Mouse (Mus musculus): ENCODE data around the gene Slc38a3. TPM values are rescaled to one million over a fixed set of nuclear protein-coding genes. Genes with fewer than 3 reads are reported as not detected.
A peak's percentile ranks its signal among the peaks of the same experiment; 100 is the strongest.

The Slc38a3 gene
- polyA plus RNA-seq, 1 experiment from 2014 or later, result 2.9 TPM

DNA sequence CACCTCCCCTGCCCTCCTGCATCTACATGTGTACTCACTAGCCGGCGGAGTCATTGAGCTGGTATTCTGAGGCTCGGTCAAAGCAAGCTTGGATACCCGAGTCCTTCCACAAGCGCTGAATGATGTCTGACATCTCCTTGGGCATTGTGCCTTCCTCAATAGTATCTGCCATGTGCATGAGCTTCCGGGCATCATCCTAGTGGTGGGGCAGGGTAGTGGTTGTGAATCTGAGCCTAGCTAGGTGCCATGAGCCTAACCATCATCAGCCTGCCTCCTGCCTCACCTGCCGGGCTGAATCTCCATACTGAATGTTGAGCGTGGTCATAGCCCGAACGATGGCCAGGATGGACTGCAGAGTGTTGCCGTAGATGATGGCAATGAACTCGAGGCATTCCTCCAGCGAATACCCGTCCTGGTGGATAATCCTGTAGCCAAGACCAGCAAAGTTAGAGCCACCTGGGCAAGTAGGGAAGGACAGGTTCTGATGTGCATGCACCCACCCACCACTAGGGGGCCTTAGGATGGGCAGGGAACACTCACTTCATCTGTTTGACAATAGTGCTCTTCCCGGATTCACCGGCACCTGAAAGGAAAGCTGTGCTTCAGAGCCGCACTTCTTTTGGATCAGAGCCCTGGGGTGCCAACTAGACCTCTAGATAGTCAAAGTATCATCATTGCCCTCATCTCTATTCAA, 7.9 kb upstream of the Slc38a3 start:
- Histone ChIP-seq H3K4me1 (replicated peaks) (peaks cover 8% of the 10 kb centered on the region), H3K9me3 (replicated peaks) (no peaks in the 10 kb centered on the region), H3K27ac (ENCODE audit: poor library complexity, severe bottlenecking) (no peak overlapping the region), H3K4me3 (no peak overlapping the region), H3K4me2 (peak overlapping the region; percentile 71; the same call in 1 of the 2 replicates), H3K27me3 (replicated peaks) (peaks cover 65% of the 10 kb centered on the region), H3K9ac (no peak overlapping the region), H3K36me3 (no peaks in the 10 kb centered on the region)
- WGBS, result 19% methylated on average over 17 of the region's 17 CpGs
- ATAC-seq (ENCODE audit: insufficient number of reproducible peaks, low FRiP score), result no peak

DNA sequence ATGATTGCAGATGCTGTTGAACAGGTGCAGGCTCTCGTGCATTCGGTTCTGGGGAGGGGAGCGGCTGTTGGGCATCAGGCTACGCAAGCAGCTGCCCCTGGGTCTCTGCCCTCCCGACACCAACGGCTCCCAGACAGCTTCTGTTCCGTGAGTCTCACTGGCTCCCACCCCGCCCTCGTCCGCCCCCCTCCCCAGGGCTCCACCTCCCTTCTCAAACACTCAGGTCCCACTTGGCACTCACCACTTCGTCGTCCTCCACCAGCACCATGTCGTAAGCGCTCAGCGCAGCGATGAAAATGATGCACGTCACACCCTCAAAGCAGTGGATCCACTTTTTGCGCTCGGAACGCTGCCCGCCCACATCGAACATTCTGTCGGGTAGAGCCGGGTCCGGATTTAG, 7.0 kb upstream of the Slc38a3 start:
- Histone ChIP-seq H3K4me1 (replicated peaks) (peaks cover 8% of the 10 kb centered on the region), H3K4me3 (peak overlapping the region; percentile 37), H3K9ac (peak overlapping the region; percentile 52; the same call in 1 of the 2 replicates), H3K9me3 (replicated peaks) (no peaks in the 10 kb centered on the region), H3K4me2 (peak overlapping the region; percentile 71), H3K36me3 (no peaks in the 10 kb centered on the region), H3K27me3 (replicated peaks) (peaks cover 65% of the 10 kb centered on the region), H3K27ac (ENCODE audit: poor library complexity, severe bottlenecking) (no peak overlapping the region)
- 0 out of 2 replicates have a peak, but pooled peaks have one; percentile 33 for ATAC-seq (ENCODE audit: insufficient number of reproducible peaks, low FRiP score)
- 2% methylated on average over 24 of the region's 25 CpGs for WGBS

DNA sequence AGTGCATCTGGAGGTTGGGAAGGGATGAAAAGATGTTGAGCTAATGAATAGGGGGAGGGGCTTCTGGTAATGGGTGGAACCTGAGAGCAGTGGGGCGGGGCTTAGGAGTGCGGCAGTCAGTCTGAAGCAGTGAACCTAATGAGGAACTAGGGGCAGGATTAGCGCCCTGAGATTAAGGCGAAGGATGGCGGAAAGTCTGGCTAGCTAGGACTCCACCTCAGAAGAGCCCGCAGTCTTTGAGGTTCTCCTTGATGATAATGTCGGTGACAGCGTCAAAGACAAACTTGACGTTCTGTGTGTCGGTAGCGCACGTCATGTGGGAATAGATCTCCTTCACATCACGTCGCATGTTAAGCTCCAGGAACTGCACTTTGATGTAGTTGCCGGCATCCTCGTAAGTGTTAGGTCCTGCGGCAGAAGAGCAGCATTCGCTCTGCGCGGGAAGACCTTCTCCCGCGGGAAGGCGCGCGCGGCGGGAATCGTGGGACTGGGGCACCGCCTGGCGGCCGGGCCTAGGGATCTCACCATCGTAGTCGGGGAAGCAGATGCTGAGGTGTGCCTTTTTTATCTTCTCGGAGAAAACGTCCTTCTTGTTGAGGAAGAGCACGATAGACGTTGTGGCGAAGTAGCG, 6.5 kb upstream of the Slc38a3 start:
- no peaks in the 10 kb centered on the region for H3K36me3 ChIP-seq
- H3K4me3 ChIP-seq, result peak overlapping the region; percentile 37
- H3K9ac ChIP-seq, result peak overlapping the region; percentile 52; the same call in 1 of the 2 replicates
- peak overlapping the region; percentile 71 for H3K4me2 ChIP-seq
- no peaks in the 10 kb centered on the region for H3K9me3 ChIP-seq (replicated peaks)
- H3K4me1 ChIP-seq (replicated peaks), result peaks cover 8% of the 10 kb centered on the region
- no peak overlapping the region for H3K27ac ChIP-seq (ENCODE audit: poor library complexity, severe bottlenecking)
- peak; percentile 60; the same call in 1 of the 2 replicates for ATAC-seq (ENCODE audit: insufficient number of reproducible peaks, low FRiP score)
- WGBS, result under 1% methylated on average over 39 of the region's 39 CpGs
- peaks cover 65% of the 10 kb centered on the region for H3K27me3 ChIP-seq (replicated peaks)

DNA sequence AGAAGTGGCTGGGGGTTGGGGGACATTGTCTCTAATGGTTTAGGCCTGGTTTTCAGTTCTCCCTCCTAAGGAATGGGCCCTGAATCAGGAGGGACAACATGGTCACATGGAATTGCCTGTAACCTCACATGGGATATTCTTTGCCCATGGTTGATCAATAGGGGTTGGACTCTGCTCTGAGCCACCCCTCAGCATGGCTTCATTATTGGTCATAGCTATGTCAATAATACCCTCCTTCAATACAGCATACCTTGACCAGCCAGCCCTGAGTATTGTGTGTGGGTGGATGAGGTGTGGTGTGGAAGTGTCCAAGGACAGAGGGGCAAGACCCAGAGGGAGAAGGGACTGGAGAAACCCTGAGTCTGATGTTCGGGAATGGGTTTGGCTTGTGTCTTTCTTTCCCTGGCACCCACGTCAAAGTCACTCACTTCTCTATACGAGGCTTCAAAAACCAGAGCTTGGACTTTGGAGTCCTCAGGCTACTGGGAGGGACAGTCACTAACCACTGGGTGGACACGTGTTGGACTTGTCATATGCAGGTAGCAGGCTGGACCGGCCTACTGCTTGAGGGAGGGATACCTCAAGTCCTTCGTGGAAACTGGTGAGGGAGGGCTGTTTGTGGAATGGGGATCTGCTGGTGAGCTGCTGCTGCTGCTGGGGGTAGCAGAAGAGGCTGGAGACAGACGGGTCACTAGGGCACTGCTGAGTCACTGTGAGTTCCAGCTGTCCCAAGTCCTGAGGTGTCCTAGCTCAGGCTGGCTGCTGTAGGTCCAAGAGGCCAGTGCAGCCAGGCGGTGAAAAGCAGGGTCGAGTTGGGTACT, 5.5 kb upstream of the Slc38a3 start:
- WGBS, result 58% methylated on average over 9 of the region's 9 CpGs
- Histone ChIP-seq H3K27ac (ENCODE audit: poor library complexity, severe bottlenecking) (no peak overlapping the region), H3K9me3 (replicated peaks) (no peaks in the 10 kb centered on the region), H3K27me3 (replicated peaks) (peaks cover 56% of the 10 kb centered on the region), H3K36me3 (no peaks in the 10 kb centered on the region), H3K4me3 (no peak overlapping the region), H3K4me1 (replicated peaks) (peaks cover 16% of the 10 kb centered on the region), H3K9ac (no peak overlapping the region), H3K4me2 (no peak overlapping the region)
- ATAC-seq (ENCODE audit: insufficient number of reproducible peaks, low FRiP score), result 0 out of 2 replicates have a peak, but pooled peaks have one; percentile 16

DNA sequence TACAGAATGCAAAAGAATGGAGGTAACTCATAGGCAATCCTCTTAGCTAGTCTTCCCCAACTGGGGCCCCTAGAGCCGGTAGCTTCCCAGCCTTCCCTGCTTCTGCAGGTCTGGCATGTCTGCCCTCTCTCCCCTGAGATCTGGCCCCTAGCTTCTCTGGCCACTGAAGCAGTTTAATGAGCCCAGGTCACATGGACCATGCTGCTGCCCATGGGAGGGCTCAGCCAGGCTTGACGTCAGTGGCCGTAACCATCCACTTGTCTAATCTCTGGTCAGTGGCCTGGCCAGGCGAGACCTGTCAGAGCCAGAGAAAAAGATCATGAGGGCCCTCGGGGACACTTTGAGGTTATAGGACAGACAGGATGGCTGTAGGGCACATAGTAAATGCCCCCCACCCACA, 929 bp upstream of the Slc38a3 start:
- no peak for ATAC-seq (ENCODE audit: insufficient number of reproducible peaks, low FRiP score)
- Histone ChIP-seq H3K36me3 (no peaks in the 10 kb centered on the region), H3K9me3 (replicated peaks) (no peaks in the 10 kb centered on the region), H3K4me2 (no peak overlapping the region), H3K9ac (0 out of 2 replicates have a peak overlapping the region, but pooled peaks have one; percentile 44), H3K27me3 (replicated peaks) (peaks cover 31% of the 10 kb centered on the region), H3K4me3 (no peak overlapping the region), H3K4me1 (replicated peaks) (peaks cover 47% of the 10 kb centered on the region), H3K27ac (ENCODE audit: poor library complexity, severe bottlenecking) (no peak overlapping the region)
- 38% methylated on average over 5 of the region's 5 CpGs for WGBS

DNA sequence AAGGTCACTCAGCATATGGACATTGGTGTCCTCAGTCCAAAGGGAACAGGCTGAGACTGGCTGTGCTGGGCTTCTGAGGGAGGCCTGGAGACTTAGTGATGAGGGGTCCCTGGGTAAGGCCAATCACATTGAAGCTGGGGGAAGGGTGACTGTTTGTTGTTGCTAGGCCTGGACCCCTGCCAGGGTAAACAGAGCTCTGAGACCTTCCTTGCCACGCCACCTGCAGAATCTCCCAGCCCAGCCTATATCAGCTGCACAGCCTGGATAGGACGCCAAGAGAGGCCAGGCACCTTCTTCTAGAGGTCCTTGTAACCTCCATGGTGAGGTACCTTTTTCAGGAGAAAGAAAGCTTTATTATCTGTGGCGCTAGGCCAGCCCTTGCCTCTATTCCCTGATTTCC, 414 bp downstream of the Slc38a3 start:
- no peak overlapping the region for H3K4me2 ChIP-seq
- no peak for ATAC-seq (ENCODE audit: insufficient number of reproducible peaks, low FRiP score)
- no peak overlapping the region for H3K9ac ChIP-seq
- H3K27me3 ChIP-seq (replicated peaks), result peaks cover 26% of the 10 kb centered on the region
- no peak overlapping the region for H3K27ac ChIP-seq (ENCODE audit: poor library complexity, severe bottlenecking)
- WGBS, result 53% methylated on average over 3 of the region's 3 CpGs
- H3K9me3 ChIP-seq (replicated peaks), result no peaks in the 10 kb centered on the region
- no peak overlapping the region for H3K4me3 ChIP-seq
- no peaks in the 10 kb centered on the region for H3K36me3 ChIP-seq
- H3K4me1 ChIP-seq (replicated peaks), result peaks cover 47% of the 10 kb centered on the region

DNA sequence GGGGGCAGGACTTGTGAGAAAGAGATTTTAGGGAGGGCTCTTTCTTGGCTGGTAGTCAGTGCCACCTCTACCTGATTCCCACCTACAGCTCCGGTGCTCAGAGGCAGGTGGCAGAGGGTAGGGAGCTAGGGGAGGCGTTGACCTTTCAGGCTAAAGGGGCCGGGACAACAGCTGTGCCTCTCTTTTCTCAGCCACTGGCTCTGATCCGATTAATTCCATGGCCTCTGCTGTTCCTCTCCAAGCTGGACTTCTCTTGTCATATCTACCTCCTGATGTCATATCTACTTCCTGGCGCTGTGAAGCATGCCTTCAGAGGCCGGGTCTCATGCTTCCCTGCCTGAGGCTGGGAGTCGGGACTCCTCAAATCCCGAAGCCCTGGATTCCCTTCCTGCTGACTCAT, 1.3 kb downstream of the Slc38a3 start:
- Histone ChIP-seq H3K4me2 (peak overlapping the region; percentile 88), H3K27me3 (replicated peaks) (peaks cover 22% of the 10 kb centered on the region), H3K9ac (peak overlapping the region; percentile 68; the same call in 1 of the 2 replicates), H3K4me3 (no peak overlapping the region), H3K9me3 (replicated peaks) (no peaks in the 10 kb centered on the region), H3K27ac (ENCODE audit: poor library complexity, severe bottlenecking) (no peak overlapping the region), H3K4me1 (replicated peaks) (peaks cover 50% of the 10 kb centered on the region), H3K36me3 (no peaks in the 10 kb centered on the region)
- WGBS, result 31% methylated on average over 8 of the region's 8 CpGs
- no peak for ATAC-seq (ENCODE audit: insufficient number of reproducible peaks, low FRiP score)

DNA sequence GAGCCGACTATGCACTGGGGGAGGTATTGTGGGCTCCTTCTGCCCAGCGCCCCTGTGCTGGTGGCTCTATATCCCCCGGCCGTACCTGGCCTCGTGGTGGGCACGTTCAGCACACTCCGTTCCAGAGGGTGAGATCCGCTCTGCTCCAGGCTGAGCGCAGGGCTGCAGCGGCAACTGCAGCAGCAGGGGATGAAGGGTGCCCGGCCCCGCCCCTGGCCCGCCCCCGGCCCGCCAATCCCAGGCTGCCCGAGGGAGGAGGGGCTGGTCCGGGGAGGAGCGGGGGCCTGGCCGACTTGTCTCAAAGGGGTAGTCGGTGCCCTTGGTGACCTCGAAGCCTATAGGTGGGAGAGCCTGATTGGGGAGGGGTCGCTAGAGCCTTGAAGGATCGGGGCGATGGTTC, 2.1 kb downstream of the Slc38a3 start:
- peak overlapping the region; percentile 68 for H3K9ac ChIP-seq
- peaks cover 50% of the 10 kb centered on the region for H3K4me1 ChIP-seq (replicated peaks)
- peaks cover 22% of the 10 kb centered on the region for H3K27me3 ChIP-seq (replicated peaks)
- H3K4me3 ChIP-seq, result peak overlapping the region; percentile 46
- H3K4me2 ChIP-seq, result peak overlapping the region; percentile 88
- WGBS, result 0% methylated on average over 24 of the region's 24 CpGs
- H3K9me3 ChIP-seq (replicated peaks), result no peaks in the 10 kb centered on the region
- no peak overlapping the region for H3K27ac ChIP-seq (ENCODE audit: poor library complexity, severe bottlenecking)
- ATAC-seq (ENCODE audit: insufficient number of reproducible peaks, low FRiP score), result peak; percentile 88
- H3K36me3 ChIP-seq, result no peaks in the 10 kb centered on the region

DNA sequence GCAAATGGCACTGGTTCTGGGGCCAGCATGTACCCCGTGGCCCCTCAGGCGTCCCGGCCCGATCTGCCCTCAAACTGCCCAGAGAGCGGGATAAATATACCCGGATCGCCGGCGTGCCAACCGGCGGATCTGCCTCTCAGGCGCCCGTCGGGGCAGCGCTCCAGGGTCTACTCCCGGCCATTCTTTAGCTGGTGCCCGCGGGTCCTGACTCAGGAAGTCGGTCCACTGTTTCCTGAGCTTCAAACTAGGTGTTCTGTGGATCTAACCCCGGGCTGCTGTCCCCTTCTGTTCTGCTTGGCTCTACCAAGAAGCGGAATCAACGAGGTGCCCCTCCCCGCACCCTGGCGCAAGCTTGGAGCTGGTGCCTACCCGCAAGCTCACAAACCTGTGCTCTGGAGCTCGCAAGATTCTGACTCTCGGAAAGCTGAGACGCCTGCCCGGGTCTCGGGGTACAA, 2.6 kb downstream of the Slc38a3 start:
- Histone ChIP-seq H3K27me3 (replicated peaks) (peaks cover 22% of the 10 kb centered on the region), H3K27ac (ENCODE audit: poor library complexity, severe bottlenecking) (no peak overlapping the region), H3K36me3 (no peaks in the 10 kb centered on the region), H3K9me3 (replicated peaks) (no peaks in the 10 kb centered on the region), H3K4me2 (peak overlapping the region; percentile 88), H3K9ac (peak overlapping the region; percentile 68), H3K4me3 (peak overlapping the region; percentile 46), H3K4me1 (replicated peaks) (peaks cover 50% of the 10 kb centered on the region)
- 1% methylated on average over 30 of the region's 30 CpGs for WGBS
- ATAC-seq (ENCODE audit: insufficient number of reproducible peaks, low FRiP score), result 0 out of 2 replicates have a peak, but pooled peaks have one; percentile 5

DNA sequence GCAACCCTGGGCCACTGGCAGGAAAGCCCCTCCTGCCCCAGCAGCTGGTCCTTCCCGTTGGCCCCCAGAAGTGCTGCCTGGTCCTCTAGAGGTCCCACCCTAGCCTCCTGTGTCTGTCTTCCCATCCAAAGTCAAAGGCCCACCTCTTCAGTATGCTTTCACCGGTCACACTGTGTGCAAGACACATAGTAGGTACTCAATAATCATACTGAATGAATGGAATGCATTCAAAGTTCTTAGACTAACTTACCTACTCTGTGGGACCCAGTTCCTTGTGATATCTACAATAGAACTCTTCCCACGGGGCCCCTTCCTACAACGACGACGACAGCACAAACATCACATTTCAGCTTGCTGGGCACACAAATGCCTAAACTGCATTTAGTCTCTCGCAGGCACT, 4.0 kb downstream of the Slc38a3 start:
- Histone ChIP-seq H3K9me3 (replicated peaks) (no peaks in the 10 kb centered on the region), H3K27ac (ENCODE audit: poor library complexity, severe bottlenecking) (no peak overlapping the region), H3K27me3 (replicated peaks) (peaks cover 22% of the 10 kb centered on the region), H3K4me2 (no peak overlapping the region), H3K4me3 (no peak overlapping the region), H3K9ac (no peak overlapping the region), H3K36me3 (no peaks in the 10 kb centered on the region), H3K4me1 (replicated peaks) (peaks cover 47% of the 10 kb centered on the region)
- 84% methylated on average over 7 of the region's 7 CpGs for WGBS
- ATAC-seq (ENCODE audit: insufficient number of reproducible peaks, low FRiP score), result no peak

DNA sequence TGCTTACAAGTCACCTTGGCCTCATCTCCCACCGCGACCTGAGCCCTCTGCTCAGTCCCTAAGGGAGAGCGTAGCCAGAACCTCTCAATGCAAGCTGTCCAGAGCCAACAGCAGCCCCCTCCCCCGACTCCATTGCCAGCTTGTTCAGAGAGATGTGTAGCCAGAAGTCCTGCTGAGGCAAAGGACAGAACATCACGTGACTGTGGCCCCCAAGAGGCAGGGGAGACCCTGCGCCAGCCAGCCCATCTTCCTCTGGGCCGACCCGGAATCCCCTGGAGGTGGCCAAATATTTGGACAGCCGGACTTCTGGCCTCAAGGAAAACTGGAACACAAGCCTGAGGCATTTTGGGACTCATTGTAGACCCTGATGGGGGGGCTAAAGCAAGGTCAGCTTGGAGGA, 5.8 kb downstream of the Slc38a3 start:
- H3K9me3 ChIP-seq (replicated peaks), result no peaks in the 10 kb centered on the region
- no peak for ATAC-seq (ENCODE audit: insufficient number of reproducible peaks, low FRiP score)
- H3K4me3 ChIP-seq, result no peak overlapping the region
- no peaks in the 10 kb centered on the region for H3K36me3 ChIP-seq
- no peak overlapping the region for H3K9ac ChIP-seq
- peaks cover 29% of the 10 kb centered on the region for H3K4me1 ChIP-seq (replicated peaks)
- no peak overlapping the region for H3K27ac ChIP-seq (ENCODE audit: poor library complexity, severe bottlenecking)
- peaks cover 38% of the 10 kb centered on the region for H3K27me3 ChIP-seq (replicated peaks)
- 67% methylated on average over 9 of the region's 9 CpGs for WGBS
- no peak overlapping the region for H3K4me2 ChIP-seq

All from heart, embryonic 12.5 days (tissue).